Mouse (Mus musculus) WW6 (cell line): ENCODE data around the gene Pdcd10.

ENCODE experiments used
- DNase-seq: peaks from one replicate; pipeline ENCODE4 v3.0.0-alpha.2; 2013; ENCODE audit warnings: low read depth, low spot score

The Pdcd10 gene

DNA sequence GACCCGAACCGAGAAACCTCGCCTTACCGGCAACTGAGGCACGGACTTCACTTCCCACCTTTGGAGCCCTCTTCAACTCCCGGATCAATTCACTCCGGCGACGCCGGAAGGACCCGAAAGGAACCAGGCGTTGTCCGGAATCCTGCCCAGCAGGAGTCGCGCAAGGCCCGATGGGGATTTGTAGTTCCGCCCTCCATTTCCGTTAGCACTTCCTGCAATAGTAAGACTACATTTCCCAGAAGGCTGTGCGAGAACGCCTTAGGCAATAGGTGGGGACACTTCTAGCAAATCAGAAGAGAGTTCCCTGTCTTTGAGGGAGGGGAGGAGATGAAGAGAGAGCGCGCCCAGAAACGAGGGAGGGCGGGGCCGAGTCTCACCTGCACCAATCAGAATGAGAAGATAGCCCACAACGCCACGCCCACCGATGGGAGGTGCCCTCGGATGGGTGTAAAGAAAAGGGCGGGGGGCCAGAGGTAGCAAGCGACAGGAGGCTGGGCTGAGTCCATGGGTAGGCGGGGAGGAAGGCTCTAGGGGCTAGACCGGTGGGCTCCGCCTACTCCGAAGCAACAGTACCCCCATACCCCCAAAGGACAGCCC lies at the start of gene Pdcd10:
Gene Pdcd10 (minus strand): TSS at position 162 of the 597 bp plus-strand sequence.
- peak; percentile 99 for DNase-seq

DNA sequence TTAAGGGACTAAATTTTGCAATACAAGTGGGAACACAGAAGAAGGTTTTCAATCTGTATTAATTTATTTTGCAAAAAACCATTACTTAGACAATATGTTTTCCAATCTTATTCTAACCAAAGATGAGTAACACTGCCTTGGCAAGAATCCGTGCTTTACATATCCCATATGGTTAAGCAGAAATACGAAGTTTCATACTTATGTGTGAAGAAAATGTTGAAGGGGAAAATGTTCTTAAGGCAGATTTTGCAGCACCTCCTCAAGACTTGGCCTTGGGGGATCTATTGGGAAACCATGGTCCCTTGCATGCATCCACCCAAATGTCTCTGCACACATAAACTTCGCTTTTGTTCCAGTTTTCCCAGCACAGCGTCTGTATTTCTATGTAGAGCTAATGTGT lies 28.2 kb upstream of the Pdcd10 start:
- no peak for DNase-seq

DNA sequence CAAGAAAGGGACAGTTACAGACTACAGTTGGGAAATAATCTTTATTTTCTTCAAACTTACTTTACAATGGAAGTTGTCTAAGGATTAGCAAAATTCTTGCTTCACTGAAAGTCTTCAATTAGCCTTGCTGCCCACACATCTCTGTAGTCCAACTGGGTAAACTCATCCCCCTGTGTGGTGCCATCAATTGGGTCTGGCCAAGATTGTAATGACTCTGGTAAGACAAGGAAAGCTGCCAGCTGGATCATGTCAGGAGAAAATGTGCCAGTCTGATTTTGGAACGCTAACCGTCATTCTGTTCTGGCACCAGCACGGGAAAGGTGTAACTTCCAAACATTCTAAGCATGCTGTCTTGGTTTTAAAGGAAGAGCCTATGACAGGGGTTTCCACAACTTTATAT lies 26.6 kb upstream of the Pdcd10 start:
- DNase-seq: no peak

DNA sequence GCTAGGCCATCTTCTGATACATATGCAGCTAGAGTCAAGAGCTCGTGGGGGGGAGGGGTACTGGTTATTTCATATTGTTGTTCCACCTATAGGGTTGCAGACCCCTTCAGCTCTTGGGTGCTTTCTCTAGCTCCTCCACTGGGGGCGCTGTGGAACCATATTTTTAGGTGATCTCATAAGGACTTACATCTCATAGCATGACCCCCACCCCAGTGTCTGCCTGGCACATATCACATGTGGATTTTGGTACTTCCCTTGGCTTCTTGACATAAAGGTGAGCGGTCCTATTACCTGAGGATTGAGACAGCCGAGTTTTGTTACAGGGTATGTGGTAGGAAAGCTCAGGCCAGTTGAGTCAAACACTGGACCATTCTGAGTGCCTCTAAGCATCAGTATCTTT lies 22.7 kb upstream of the Pdcd10 start:
- peak; percentile 18 for DNase-seq

DNA sequence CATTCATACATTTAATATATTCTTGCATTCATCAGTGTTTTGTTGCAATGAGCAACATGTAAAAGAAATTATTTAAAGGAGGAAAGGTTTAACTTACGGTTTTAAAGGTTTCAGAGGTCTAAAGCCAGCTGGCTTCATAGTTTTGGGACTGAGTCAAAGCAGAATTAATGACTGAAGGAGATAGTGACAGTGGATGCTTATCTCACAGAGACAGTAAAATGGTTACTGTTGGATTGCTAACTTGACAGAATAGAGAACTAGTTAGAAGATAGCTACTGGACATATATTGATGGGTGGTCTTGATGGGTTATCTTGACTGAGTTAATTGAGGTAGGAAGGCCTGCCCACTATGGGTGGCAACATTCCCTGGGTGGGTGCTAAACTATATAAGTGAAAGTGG lies 18.9 kb upstream of the Pdcd10 start:
- no peak for DNase-seq

DNA sequence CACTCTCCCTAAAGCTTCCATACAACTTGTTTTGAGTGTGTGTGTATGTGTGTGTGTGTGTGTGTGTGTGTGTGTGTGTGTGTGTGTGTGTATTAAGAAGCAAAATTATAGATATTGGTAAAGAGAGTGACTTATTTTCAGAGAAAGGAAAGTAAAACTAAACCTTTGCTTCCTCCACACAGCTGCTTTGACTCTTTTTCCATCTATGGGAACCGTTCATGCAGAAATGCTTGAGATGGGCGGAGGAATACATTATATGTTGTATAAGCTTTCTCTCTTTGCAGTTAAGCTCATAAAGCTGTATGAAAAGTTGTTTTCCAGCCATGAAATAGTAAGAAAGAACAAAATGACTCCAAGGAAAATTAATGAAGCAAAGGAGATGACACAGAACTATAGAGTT lies 17.4 kb upstream of the Pdcd10 start:
- DNase-seq: no peak

DNA sequence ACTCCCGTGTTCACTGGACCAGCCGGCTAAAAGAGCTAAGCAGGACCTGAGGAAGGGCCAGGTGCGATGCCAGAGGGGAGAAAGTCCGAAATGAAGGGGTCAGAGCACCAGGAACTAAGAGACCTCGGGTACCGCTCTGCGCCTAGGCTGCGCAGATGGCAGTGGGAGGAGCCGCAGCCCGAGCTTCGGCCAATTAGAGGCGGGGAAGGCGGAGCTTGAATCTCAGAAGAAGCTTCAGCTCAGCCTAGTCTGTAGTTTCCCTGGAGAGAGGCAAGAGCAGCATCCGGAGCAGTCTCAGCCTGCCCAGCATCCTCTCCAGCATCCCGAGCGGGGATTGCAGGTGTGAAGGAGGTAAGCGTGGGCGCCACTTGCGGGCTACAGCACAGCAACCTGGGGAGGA lies 636 bp upstream of the Pdcd10 start, which contains the start of gene Serpini1:
Gene Serpini1 (plus strand): TSS at position 256 of the 400 bp plus-strand sequence.
- peak; percentile 82 for DNase-seq

DNA sequence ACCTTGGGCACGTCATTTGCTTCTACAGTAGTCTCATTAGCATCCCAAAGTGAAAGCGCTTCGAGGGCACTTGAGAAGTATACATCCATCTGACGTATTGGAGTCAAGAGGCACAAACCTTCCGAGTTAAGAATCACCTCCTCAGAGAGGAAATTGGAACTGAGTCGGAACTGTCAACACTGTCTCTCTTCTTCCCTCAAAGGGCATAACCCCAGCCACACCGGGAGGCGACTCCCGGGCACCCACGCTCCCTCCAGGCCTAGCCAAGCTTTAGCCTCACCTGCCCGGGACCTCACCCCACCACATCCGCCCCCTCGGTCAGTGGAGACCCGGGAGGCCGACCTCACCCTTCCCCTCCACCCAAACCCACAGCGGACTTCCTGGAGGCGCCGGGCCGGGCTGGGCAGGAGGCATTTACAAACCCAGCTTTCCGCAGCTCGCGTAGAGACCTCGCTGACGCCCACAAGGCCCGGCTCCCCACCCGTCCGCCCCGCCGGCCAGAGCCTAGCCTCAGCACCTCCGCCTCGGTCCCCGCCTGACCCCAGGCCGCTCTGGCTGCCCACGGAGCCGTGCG lies 448 bp downstream of the Pdcd10 start:
- DNase-seq: peak; percentile 20

DNA sequence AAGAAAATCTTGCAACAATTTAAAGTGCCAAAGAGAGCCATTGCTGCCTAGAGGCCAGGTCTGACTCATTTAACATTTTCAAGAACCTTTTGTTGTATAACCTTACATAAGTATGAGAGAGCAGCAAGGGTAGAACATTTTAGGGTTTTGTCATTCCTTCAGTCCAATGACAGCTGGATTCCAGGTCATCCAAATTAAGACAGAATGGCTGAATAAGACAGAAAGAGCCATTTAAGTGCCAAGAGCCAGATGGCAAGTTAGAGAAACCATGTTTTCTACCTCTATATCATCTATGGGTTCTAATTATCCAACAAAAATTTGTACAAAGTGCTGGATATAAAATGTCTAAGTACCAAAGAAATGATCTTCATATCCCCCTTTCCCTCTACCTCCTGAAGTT lies 5.4 kb downstream of the Pdcd10 start:
- DNase-seq: no peak

DNA sequence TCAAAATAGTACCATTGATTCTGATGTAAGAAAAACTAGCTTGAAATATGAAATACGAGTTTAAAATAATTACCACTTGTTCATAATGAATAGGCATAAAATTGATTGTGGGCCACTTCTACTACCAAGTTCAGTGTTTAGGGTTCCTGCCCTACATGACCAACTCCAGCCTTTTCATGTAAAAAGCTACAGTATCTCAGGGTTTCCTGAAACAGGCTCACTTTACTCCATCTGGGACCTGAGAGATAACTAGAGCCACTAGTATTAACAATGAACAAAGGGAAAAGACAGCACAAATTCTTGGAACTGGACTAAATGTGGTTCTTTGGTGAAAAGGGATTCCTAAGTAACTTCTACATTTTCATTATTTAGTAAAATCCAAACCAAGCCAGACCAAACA lies 12.4 kb downstream of the Pdcd10 start:
- no peak for DNase-seq

DNA sequence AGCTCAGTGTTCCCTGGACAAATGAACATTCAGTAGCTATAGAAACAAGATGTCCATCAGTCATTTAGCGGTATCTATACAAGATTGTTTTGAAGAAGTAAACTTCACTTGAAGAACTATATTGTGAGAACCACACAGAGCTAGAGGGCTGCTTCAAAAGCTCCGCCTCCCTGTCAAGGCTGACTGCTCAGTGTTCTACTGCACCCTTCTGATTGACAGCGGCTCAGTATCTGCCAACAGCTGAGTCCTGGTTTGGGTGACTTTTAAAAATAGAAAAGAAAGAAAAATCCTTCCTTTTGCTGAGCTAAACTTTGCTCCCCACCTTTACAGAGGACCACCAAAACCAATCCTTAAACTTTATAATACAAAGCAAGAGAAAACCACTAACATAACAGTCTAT lies 13.8 kb downstream of the Pdcd10 start:
- DNase-seq: no peak

DNA sequence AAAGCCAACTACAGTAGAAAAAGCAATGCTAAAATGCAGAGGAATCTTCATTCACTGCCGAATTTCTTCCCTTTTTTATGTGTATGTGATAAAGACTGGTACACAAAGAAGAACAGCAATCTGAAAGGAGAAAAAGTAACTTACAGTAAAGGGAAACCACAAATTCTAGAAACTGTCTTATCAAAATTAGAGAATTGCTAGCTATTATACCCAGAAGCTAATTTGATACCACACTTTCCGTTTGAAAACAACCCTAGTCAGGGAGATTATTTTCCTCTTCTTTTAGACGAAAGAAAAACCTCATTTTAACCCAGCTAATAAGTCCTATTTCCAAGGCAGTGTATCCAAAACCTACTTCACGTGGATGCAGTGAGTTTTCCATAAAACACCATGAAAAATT lies 15.4 kb downstream of the Pdcd10 start:
- DNase-seq: no peak

DNA sequence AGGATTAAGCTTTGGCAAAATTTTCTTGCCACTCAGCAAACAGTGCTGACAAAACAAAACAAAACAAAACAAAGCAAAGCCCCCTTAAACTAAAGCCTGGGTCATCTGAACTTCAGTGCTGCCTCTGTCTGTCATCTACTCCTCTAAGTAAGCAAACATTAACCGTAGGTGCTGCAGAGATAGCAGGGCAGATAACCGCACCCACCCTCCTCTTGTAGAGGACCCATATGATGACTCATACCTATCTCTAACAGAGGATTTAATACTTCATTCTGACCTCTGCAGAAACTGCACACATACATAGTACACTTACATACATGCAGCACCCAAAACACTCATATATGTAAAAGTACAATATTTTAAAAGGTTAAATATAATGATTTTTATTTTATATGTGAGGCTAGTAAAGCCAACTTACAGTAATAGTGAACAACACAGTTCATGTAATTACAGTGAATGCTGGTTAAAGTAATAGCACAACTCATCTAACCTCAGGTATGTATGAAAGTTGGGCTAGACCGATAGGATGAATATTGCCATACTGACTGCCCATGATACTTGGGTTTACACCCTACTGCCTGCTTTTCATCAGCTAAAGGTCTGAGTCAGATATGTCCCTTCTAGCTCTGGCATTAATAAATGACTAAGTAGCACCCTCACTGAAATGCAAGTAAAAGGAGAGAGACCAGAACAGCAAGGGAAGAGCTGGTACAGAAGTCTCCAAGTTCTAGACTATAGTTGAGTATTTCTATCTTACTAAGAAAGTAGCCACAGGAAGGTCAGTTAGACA lies 22.4 kb downstream of the Pdcd10 start:
- DNase-seq: no peak

DNA sequence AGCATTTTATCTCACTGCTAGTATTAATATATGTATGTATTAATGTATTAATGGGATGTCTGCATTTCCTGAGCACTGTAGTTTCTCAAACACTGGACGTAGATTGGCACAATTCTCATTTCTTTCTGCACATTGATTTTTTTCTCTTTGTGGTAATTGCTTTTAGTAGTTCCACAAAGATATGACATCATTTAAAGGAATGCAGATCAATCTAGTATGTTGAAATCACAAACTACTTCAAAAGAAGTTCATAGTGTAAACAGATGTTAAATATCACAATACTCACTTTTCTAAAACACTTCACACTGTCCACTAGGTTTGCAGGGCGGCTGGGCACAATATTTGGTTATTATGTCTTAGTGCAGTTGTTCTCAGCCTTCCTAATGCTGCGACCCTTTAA lies 25.6 kb downstream of the Pdcd10 start:
- DNase-seq: no peak

DNA sequence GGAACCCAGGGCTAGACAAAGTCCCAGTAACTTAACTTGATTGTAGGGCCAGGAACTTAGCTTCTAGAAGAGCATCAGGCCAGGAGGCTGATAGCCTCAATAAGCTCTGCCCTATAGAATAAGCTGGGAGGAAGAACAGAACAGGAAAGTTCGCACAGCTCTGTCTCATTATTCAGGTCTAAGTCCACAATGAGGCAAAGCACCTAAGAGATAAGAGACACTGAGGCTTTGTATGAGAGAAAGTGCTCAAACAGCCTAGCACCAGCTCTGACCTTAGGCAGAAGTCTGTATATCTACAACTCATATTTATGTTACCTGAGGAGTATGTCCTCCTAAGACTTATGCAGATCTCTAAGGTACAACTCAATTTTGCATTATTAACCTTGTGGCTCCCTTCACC lies 34.1 kb downstream of the Pdcd10 start:
- DNase-seq: no peak

DNA sequence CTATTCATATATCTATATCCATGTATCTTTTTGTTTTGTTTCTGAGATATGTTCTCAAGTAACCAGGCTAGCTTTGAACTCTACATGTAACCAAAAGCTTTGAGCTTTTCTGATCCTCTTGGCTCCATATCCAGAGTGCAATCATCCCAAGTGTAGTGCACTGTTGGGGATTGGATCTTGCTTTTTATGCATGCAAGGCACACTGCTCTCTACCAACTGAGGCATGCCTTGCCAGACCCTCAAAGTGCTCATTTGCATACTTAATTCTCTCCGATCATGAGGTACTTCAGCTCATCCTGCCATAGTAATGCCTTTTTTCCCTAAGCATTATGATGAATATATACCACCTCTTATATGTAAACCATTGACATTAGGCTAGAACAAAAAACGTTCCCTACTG lies 35.3 kb downstream of the Pdcd10 start:
- no peak for DNase-seq

DNA sequence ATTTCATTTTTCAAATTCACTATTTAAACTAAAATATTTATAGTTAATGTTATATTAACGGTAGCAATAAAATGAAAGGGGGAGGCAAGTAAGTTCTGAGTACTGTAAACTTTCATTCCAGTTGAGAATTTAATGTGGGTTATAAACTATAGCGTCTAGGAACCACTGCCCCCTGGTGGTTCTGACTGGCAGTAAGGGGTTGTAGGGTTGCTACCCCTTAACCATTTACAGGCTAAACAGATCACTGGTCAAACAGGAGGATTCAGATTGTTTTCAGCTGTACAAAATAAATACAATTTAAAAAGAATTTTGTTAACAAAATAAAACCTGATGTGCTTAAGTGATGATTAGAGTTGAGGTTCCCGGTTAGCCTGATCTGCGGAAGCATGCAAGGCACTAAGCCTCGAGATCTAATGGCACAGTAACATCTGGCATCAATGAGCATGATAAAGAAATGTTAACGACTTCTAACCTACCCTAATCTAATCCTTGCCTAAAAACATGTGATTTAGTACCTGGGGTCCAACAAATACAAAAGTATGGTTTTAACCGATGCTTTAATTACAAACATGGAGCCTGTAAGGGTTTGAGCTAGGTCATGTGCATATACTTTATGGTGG lies 38.9 kb downstream of the Pdcd10 start:
- no peak for DNase-seq

DNA sequence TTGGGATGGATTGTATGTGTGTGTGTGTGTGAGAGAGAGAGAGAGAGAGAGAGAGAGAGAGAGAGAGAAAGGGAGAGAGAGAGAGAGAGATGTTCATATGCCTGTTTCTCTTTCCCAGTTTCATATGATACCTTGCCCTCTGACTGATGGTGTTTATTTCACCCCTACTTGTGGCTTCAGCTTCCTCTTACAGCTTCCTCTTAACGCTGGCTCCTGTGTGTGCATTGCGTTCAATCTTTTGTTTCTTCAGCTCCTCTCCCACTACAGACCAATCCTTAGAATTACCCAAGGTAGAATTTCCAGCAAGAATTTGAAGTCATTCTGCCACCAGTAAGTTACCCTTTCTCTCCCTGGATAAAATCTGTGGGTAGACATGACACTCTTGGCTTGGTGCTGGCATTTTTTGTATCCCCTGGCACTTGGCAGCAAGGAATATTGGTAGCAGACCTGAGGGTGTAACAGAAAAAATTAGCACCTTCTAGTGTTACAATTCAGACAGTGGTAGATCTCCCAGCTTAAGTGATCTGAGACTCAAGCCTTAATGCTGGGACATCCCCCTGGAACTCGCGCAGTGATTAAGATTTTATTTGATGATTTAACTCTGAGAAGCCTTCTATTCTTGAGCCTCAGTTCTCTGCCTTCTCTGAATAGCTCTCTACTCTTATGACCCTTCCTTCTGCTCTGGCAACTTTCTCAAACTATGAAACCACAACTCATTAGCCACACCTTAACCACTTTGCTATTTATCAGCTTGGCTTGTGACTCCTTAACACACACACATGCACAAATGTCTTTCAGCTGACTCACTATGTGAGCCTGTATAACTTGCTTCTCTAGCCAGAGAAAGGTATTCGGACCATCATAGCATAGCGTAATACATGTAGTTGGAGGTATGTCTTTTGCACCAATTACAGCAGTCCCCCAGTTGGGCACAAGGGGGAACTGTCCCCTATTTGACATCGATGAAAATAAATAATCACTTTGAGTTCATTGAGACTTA lies 57.4 kb downstream of the Pdcd10 start:
- DNase-seq: no peak

DNA sequence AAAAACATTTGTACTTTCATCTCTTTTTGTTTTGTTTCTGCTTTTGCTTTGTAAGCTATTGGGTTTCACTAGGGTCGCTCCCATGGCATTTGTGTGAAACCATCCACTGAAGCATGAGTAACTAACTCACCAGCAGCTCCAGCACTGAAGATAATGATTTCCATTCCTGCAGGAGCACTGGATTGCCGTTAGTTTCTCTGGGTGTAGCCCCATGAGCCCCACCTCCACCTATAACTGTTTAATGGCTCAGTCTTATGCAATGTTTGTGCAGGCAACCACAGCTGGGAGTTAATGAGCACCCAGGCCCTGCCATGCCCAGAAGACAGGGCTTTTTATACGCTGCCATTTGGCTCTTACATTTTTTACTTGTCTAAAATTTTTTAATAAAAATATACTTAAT lies 63.7 kb downstream of the Pdcd10 start:
- no peak for DNase-seq

DNA sequence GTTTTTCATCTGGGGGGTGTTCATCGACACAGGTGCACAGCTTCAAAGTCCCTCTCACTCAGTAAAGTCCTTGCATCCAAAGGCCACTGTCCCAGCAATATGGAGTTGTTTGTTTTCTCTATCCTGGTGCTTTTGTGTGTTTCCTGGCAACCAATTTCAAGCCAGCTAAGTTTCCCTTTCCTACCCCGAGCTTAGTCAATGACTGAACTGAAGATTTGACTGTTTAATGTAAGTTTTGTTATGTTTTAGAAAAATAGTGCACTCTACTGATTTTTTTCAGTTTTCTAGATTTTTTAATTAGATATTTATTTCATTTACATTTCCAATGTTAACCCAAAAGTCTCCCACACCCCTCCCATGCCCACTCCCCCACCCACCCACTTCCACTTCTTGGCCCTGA lies 74.6 kb downstream of the Pdcd10 start, which contains the start of gene Wdr49:
Gene Wdr49 (minus strand): TSS at position 101 of the 400 bp plus-strand sequence.
- DNase-seq: no peak

DNA sequence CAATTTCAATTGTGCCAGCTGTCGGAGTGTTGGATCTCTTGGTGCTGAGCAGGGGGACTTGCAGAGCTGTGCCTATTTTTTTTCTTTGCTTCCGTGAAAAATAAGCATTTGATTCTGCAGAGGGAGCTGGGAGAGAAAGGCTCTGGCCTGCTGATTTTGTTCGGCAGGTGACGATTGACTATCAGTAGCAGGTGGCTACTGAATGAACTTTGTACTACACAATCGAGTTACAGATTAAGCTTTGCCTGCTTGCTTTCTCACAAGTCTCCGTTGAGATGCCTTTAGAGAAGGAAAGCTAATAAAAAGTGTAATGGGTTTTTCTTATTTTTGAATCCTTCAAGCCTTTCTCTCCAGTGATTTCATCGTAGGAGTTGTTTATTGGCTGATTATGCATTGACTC lies 81.5 kb downstream of the Pdcd10 start:
- DNase-seq: no peak
